Mouse (Mus musculus): Measurements from ENCODE around the gene Gm1123. TPM values are rescaled to one million over a fixed set of nuclear protein-coding genes. Genes with fewer than 3 reads are reported as not detected.

The Gm1123 gene
- polyA plus RNA-seq, 1 experiment from 2014 or later = not detected

GRCm38 (mm10) chr9:99042641-99043040 is 7.1 kb upstream of the Gm1123 start:
- H3K36me3 ChIP-seq = peaks cover 93% of the 10 kb centered on the region
- ATAC-seq = no peak
- no peaks in the 10 kb centered on the region for H3K4me1 ChIP-seq
- H3K27ac ChIP-seq = no peak overlapping the region
- H3K9me3 ChIP-seq (replicated peaks) = no peaks in the 10 kb centered on the region
- no peak overlapping the region for H3K4me3 ChIP-seq
- no peaks in the 10 kb centered on the region for H3K27me3 ChIP-seq (replicated peaks)
- 80% methylated on average over 4 of the region's 4 CpGs for WGBS (ENCODE audit: insufficient replicate concordance)
- H3K9ac ChIP-seq = no peak overlapping the region
- H3K4me2 ChIP-seq = no peak overlapping the region

DNA sequence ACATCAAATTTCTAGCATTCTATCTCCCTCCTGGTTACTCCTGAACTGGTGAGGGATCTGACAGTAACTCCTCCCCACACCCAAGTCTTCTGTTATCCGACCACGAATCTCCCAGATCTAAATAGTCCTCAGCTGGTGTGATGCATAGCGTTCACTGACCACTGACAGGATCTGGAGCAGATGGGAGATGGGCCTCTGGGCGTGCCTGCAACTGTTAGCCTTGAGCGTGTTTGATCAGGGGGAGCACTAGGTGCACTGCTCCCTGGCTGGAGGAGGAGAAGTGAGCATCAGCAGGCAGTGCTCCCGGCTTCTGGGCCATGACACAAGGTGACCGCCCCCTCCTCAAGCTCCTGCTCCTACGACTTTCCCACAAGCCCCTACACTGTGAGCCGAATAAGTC is 6.5 kb upstream of the Gm1123 start:
- Histone ChIP-seq H3K27me3 (replicated peaks) (no peaks in the 10 kb centered on the region), H3K4me2 (no peak overlapping the region), H3K27ac (no peak overlapping the region), H3K36me3 (peaks cover 91% of the 10 kb centered on the region), H3K9ac (no peak overlapping the region), H3K9me3 (replicated peaks) (no peaks in the 10 kb centered on the region), H3K4me3 (no peak overlapping the region), H3K4me1 (no peaks in the 10 kb centered on the region)
- WGBS (ENCODE audit: insufficient replicate concordance) = 71% methylated on average over 9 of the region's 9 CpGs
- no peak for ATAC-seq

DNA sequence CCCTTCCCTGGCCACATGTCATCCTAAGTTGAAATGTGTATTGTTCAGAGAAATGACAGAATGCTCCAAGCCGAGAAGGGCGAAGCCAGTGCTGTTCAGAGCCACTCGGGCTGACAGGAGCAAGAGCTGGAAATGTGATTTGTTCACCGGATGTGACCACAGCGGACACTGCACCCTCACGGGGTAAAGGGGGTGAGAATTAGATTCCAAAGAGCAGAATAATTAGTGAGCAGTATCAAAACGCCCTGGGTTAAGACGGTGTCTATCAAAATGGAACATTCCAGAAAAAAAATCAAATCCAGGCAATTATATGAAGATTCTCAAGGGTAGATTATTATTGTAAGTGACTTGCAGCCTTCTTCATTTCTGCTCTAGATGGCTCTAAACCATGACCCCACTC is 1.4 kb downstream of the Gm1123 start:
- no peak overlapping the region for H3K9ac ChIP-seq
- H3K4me1 ChIP-seq = 0 out of 2 replicates have a peak, but pooled peaks cover 7% of the 10 kb centered on the region
- no peak for ATAC-seq
- H3K4me3 ChIP-seq = no peak overlapping the region
- H3K27me3 ChIP-seq (replicated peaks) = no peaks in the 10 kb centered on the region
- 88% methylated on average over 8 of the region's 8 CpGs for WGBS (ENCODE audit: insufficient replicate concordance)
- no peaks in the 10 kb centered on the region for H3K9me3 ChIP-seq (replicated peaks)
- H3K36me3 ChIP-seq = peaks cover 23% of the 10 kb centered on the region
- H3K4me2 ChIP-seq = no peak overlapping the region
- H3K27ac ChIP-seq = no peak overlapping the region

DNA sequence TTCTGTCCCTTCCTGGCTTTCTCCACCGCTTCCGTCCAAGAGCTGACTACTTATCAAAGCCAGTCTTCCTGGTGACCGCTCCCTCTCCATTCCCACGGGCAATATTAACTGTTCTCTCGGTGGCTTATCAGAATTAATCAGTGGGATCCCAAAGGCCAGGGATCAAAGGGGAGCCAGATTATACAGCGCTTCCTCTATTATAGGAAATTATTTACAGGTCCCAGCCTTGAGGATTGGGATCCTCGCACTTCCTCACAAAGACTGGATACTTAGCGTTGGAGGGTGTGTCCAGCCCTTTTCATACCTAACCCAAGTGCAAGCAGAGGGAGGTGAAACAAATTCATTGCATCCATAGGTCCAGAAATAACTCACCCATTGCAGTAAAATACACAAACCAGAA is 3.5 kb downstream of the Gm1123 start:
- Histone ChIP-seq H3K9me3 (replicated peaks) (no peaks in the 10 kb centered on the region), H3K9ac (no peak overlapping the region), H3K27ac (no peak overlapping the region), H3K36me3 (peaks cover 6% of the 10 kb centered on the region; the same call in 1 of the 2 replicates), H3K4me2 (no peak overlapping the region), H3K4me1 (0 out of 2 replicates have a peak, but pooled peaks cover 7% of the 10 kb centered on the region), H3K4me3 (no peak overlapping the region), H3K27me3 (replicated peaks) (no peaks in the 10 kb centered on the region)
- no peak for ATAC-seq
- WGBS (ENCODE audit: insufficient replicate concordance) = 70% methylated on average over 8 of the region's 8 CpGs

- Histone ChIP-seq H3K4me3 (no peak overlapping the region), H3K27ac (no peak overlapping the region), H3K4me2 (no peak overlapping the region), H3K27me3 (replicated peaks) (no peaks in the 10 kb centered on the region), H3K36me3 (no peaks in the 10 kb centered on the region), H3K9ac (no peak overlapping the region), H3K4me1 (no peaks in the 10 kb centered on the region), H3K9me3 (replicated peaks) (no peaks in the 10 kb centered on the region)
- 66% methylated on average over 4 of the region's 4 CpGs for WGBS (ENCODE audit: insufficient replicate concordance)
- ATAC-seq = no peak
Measured at GRCm38 (mm10) chr9:99021751-99022150, 13.8 kb downstream of the Gm1123 start.

- no peak overlapping the region for H3K27ac ChIP-seq
- no peaks in the 10 kb centered on the region for H3K27me3 ChIP-seq (replicated peaks)
- no peaks in the 10 kb centered on the region for H3K36me3 ChIP-seq
- no peak overlapping the region for H3K9ac ChIP-seq
- no peak overlapping the region for H3K4me2 ChIP-seq
- H3K9me3 ChIP-seq (replicated peaks) = no peaks in the 10 kb centered on the region
- ATAC-seq = no peak
- H3K4me1 ChIP-seq = no peaks in the 10 kb centered on the region
- 59% methylated on average over 5 of the region's 5 CpGs for WGBS (ENCODE audit: insufficient replicate concordance)
- H3K4me3 ChIP-seq = no peak overlapping the region
Measured at GRCm38 (mm10) chr9:99021166-99021565, 14.3 kb downstream of the Gm1123 start.

GRCm38 (mm10) chr9:99017679-99018078 is 17.8 kb downstream of the Gm1123 start:
- WGBS (ENCODE audit: insufficient replicate concordance) = 70% methylated on average over 6 of the region's 6 CpGs
- ATAC-seq = no peak
- no peaks in the 10 kb centered on the region for H3K27me3 ChIP-seq (replicated peaks)
- H3K9me3 ChIP-seq (replicated peaks) = no peaks in the 10 kb centered on the region
- H3K4me1 ChIP-seq = no peaks in the 10 kb centered on the region
- no peak overlapping the region for H3K4me2 ChIP-seq
- H3K9ac ChIP-seq = no peak overlapping the region
- H3K4me3 ChIP-seq = no peak overlapping the region
- no peaks in the 10 kb centered on the region for H3K36me3 ChIP-seq
- H3K27ac ChIP-seq = no peak overlapping the region

DNA sequence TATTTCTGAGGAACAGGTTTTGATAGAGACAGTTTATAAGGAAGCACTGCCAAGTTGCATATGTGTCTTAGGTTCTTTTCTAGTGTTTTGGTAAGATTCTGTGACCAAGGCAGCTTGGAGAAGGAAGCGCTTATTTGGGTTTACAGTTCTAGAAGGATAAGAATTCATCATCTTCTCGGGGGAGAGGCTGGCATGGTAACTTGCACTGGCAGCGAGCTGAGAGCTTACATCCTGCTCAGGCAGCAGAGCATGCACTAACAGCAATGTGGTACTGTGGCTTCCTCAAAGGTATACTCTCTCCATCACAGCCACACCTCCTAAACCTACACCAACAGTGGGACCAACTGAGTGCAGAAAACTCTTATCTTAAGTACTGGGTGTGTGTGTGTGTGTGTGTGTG is 18.8 kb downstream of the Gm1123 start:
- ATAC-seq = no peak
- H3K9ac ChIP-seq = no peak overlapping the region
- WGBS (ENCODE audit: insufficient replicate concordance) = 66% methylated on average over 3 of the region's 3 CpGs

GRCm38 (mm10) chr9:99016301-99016700 is 19.2 kb downstream of the Gm1123 start:
- H3K9me3 ChIP-seq (replicated peaks) = no peaks in the 10 kb centered on the region
- H3K4me3 ChIP-seq = no peak overlapping the region
- no peak overlapping the region for H3K4me2 ChIP-seq
- WGBS (ENCODE audit: insufficient replicate concordance) = 63% methylated on average over 3 of the region's 3 CpGs
- no peak overlapping the region for H3K27ac ChIP-seq
- H3K36me3 ChIP-seq = no peaks in the 10 kb centered on the region
- H3K9ac ChIP-seq = no peak overlapping the region
- ATAC-seq = no peak
- no peaks in the 10 kb centered on the region for H3K27me3 ChIP-seq (replicated peaks)
- no peaks in the 10 kb centered on the region for H3K4me1 ChIP-seq

More for the DNA sequence above, 18.8 kb downstream of the Gm1123 start:
- H3K4me2 ChIP-seq = no peak overlapping the region
- H3K27me3 ChIP-seq (replicated peaks) = no peaks in the 10 kb centered on the region
- no peak overlapping the region for H3K4me3 ChIP-seq
- no peak overlapping the region for H3K27ac ChIP-seq
- no peaks in the 10 kb centered on the region for H3K4me1 ChIP-seq
- H3K9me3 ChIP-seq (replicated peaks) = no peaks in the 10 kb centered on the region
- H3K36me3 ChIP-seq = no peaks in the 10 kb centered on the region

GRCm38 (mm10) chr9:99009898-99010199 is 25.7 kb downstream of the Gm1123 start:
- Histone ChIP-seq H3K9ac (no peak overlapping the region), H3K9me3 (replicated peaks) (no peaks in the 10 kb centered on the region), H3K4me2 (no peak overlapping the region), H3K27me3 (replicated peaks) (no peaks in the 10 kb centered on the region), H3K4me1 (no peaks in the 10 kb centered on the region), H3K4me3 (no peak overlapping the region), H3K27ac (no peak overlapping the region), H3K36me3 (no peaks in the 10 kb centered on the region)
- WGBS (ENCODE audit: insufficient replicate concordance) = 86% methylated on average over 3 of the region's 3 CpGs
- no peak for ATAC-seq

DNA sequence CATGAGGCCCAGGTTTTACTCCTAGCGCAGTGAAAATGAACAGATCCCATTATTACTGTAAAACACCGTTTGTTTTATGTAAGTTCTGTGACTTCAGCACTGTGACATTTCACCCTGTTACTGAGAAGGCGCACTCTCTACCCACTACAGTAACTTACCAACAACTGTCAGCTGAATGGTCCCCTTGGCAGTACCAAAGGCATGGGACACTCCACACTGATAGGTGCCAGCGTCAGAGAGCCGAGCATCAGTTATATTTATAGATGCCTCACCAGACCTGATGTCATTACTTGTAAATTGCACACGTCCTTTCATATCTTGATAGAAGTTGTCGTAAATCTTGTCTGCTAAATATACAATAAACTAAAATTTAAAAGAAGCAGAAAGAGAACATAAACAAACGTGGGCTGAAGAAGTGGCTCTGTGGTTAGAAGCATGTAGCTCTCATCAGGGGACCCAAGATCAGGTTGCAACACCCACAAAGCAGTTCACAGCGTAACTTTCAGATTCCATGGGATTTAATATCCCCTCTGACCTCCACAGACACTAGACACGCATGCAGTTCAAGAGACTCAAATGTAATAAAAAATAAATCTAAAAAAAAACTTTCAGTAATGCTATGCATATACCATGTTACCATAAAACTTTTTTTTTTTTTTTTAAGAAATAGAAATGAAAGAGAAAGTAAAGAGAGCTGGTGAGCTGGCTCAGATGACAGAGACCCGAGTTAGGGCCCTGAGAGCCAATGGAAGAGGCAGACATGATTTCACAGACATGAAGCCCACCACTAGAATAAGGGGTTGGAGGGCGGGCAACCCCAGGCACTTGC is 26.2 kb downstream of the Gm1123 start:
- no peak overlapping the region for H3K4me3 ChIP-seq
- no peak overlapping the region for H3K4me2 ChIP-seq
- H3K27me3 ChIP-seq (replicated peaks) = no peaks in the 10 kb centered on the region
- H3K27ac ChIP-seq = no peak overlapping the region
- no peaks in the 10 kb centered on the region for H3K9me3 ChIP-seq (replicated peaks)
- ATAC-seq = no peak
- H3K9ac ChIP-seq = no peak overlapping the region
- H3K36me3 ChIP-seq = no peaks in the 10 kb centered on the region
- H3K4me1 ChIP-seq = no peaks in the 10 kb centered on the region
- 69% methylated on average over 12 of the region's 12 CpGs for WGBS (ENCODE audit: insufficient replicate concordance)

DNA sequence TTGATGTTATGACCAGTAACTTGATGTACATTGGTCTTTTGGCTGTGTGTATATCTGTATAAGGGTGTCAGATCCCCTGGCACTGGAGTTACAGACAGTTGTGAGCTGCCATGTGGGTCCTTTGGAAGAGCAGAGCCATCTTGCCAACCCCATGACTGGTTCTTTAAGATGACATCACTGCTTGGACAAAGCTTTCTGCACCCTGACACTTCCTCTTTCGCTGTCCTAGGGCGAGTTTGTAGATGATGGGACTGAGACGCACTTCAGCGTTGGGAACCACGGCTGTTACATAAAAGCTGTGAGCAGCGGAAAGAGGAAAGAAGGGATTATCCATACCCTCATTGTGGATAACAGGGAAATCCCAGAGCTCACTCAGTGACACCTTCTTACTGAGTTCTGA is 34.2 kb downstream of the Gm1123 start:
- H3K9ac ChIP-seq = no peak overlapping the region
- H3K9me3 ChIP-seq (replicated peaks) = no peaks in the 10 kb centered on the region
- no peaks in the 10 kb centered on the region for H3K4me1 ChIP-seq
- H3K4me3 ChIP-seq = no peak overlapping the region
- H3K27me3 ChIP-seq (replicated peaks) = no peaks in the 10 kb centered on the region
- H3K4me2 ChIP-seq = no peak overlapping the region
- 76% methylated on average over 6 of the region's 6 CpGs for WGBS (ENCODE audit: insufficient replicate concordance)
- no peak for ATAC-seq
- H3K36me3 ChIP-seq = peaks cover 24% of the 10 kb centered on the region
- H3K27ac ChIP-seq = no peak overlapping the region

GRCm38 (mm10) chr9:98999881-99000339 is 35.6 kb downstream of the Gm1123 start:
- H3K4me2 ChIP-seq = no peak overlapping the region
- H3K9ac ChIP-seq = no peak overlapping the region
- H3K4me1 ChIP-seq = no peaks in the 10 kb centered on the region
- H3K27me3 ChIP-seq (replicated peaks) = no peaks in the 10 kb centered on the region
- no peaks in the 10 kb centered on the region for H3K9me3 ChIP-seq (replicated peaks)
- H3K36me3 ChIP-seq = peaks cover 24% of the 10 kb centered on the region
- H3K27ac ChIP-seq = no peak overlapping the region
- no peak for ATAC-seq
- H3K4me3 ChIP-seq = no peak overlapping the region
- 63% methylated on average over 9 of the region's 9 CpGs for WGBS (ENCODE audit: insufficient replicate concordance)
